Mouse (Mus musculus) midbrain, embryonic 14.5 days (tissue): Measurements from ENCODE around the gene Msx3. TPM values are rescaled to one million over a fixed set of nuclear protein-coding genes. Genes with fewer than 3 reads are reported as not detected.
A peak's percentile ranks its signal among the peaks of the same experiment; 100 is the strongest.

ENCODE experiments used
- ATAC-seq: fragments of 200-750 bp; cut with Nextera tagmentation; 2 replicates; pipeline ENCODE4 v1.8.0; 2017; ENCODE audit warnings: moderate number of reproducible peaks, moderate library complexity; ENCODE audit not compliant: low FRiP score, low TSS enrichment
- DNase-seq: peaks from one replicate; pipeline ENCODE4 v3.0.0-alpha.2; 2015
- H3K27ac ChIP-seq: fragments of 300-500 bp; sonication (generic); replicated peaks from 2 replicates; pipeline ENCODE4 v1.5.1; 2014; ENCODE audit warnings: mild to moderate bottlenecking, low read depth, low read length, moderate library complexity
- H3K27me3 ChIP-seq: fragments of 300-500 bp; sonication (generic); 2 replicates; pipeline ENCODE4 v1.6.1; 2014; ENCODE audit warnings: low read length, control low read depth, mixed read lengths; ENCODE audit not compliant: control insufficient read depth, insufficient read depth
- H3K36me3 ChIP-seq: fragments of 300-500 bp; sonication (generic); 2 replicates; pipeline ENCODE4 v1.6.1; 2014; ENCODE audit warnings: low read length, control low read depth; ENCODE audit not compliant: control insufficient read depth, insufficient read depth
- H3K4me1 ChIP-seq: fragments of 300-500 bp; sonication (generic); 2 replicates; pipeline ENCODE4 v1.6.1; 2014; ENCODE audit warnings: mild to moderate bottlenecking, antibody characterized with exemption, low read length, control low read depth; ENCODE audit not compliant: control insufficient read depth, insufficient read depth
- H3K4me2 ChIP-seq: fragments of 300-500 bp; sonication (generic); 2 replicates; pipeline ENCODE4 v1.6.1; 2014; ENCODE audit warnings: mild to moderate bottlenecking, low read length, moderate library complexity
- H3K4me3 ChIP-seq: fragments of 300-500 bp; sonication (generic); replicated peaks from 2 replicates; pipeline ENCODE4 v1.5.1; 2014; ENCODE audit warnings: low read depth, low read length
- H3K9ac ChIP-seq: fragments of 300-500 bp; sonication (generic); replicated peaks from 2 replicates; pipeline ENCODE4 v1.6.1; 2014; ENCODE audit warnings: mild to moderate bottlenecking, low read length, moderate library complexity
- H3K9me3 ChIP-seq: fragments of 300-500 bp; sonication (generic); 2 replicates; pipeline ENCODE4 v1.6.1; 2016; ENCODE audit warnings: low read length, control low read depth, mixed read lengths; ENCODE audit not compliant: control insufficient read depth
- WGBS: fragments of 180-500 bp; shearing (Covaris S2); extraction: QIAGEN DNeasy Blood & Tissue Kit; methylation state at CpG from one replicate; pipeline ENCODE4 v1.1.7; 2014; 5-methylcytosine and 5-hydroxymethylcytosine counted together
- polyA plus RNA-seq: library from polyadenylated mRNA; unstranded; fragments of >200 nt; fragmentation: Nextera tagmentation; extraction: Ambion mirVana; gene quantifications from 2 replicates; pipeline ENCODE4 v1.2.1, GENCODE M21; 2014

Gene Msx3
- polyA plus RNA-seq, 1 experiment from 2014 or later, result 5.8 TPM

DNA sequence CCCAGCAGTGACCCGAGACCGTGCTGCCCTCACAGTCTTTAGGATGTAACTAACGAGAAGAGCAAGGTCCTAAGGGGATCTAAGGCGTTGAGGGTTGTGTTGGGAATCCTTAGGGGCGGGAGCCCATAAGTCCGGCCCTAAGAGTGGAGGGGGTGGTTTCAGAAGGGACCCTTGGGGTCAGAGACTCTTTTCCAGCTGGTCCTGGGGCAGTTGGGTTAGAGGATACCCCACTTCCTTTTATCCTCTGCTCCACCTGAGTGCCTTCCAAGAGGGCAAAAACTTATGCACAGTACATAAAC lies 12.9 kb upstream of the Msx3 start:
- ATAC-seq, result no peak
- Histone ChIP-seq H3K27ac (no peak overlapping the region), H3K4me3 (peak overlapping the region; percentile 36)

DNA sequence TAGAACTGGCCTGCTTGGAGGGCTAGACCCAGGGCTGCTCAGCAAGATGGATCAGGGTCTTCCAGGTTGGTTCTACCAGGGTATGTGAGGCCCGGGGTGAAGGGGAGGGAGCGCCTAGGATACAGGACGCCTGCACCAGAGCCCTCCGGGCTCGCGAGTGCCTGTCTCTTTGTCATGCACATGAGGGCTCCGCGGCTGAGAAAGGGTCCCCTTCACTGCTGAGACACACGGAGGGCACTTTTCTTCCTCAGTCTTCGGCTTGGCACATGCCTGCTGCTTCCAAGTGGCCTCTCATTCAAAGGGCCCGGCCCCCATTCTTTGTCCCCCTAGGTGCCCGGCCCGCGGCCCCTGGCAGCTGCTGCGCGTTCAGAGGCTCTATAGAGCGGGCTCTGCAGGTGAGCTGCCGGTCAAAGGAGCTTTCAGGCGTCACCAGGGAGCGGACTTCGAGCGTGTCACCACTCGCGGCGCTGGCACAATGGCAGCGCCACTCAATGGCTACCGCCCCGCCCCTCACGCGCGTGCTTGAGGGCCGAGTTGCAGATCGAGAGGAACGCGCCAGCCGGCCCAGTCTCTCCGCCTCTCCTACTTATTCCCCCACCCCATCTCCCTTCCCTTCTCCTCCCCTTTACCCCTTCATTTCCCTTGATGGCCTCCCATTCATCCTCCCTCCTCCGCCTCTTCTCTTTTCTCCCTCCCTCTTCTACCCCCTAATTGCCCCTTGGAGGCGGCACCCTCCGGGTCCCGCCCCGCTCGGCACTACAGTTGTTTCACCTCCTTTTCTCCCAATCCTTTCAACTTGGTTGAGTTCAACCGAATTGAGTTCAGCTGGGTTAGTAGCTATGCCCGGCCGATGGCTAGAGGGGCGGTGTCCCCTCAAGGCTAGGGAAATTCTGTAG lies 12.3 kb upstream of the Msx3 start:
- Histone ChIP-seq H3K27ac (peak overlapping the region; percentile 47), H3K4me2 (peak overlapping the region; percentile 78), H3K4me1 (peaks cover 51% of the 10 kb centered on the region), H3K27me3 (peaks cover 59% of the 10 kb centered on the region), H3K36me3 (no peaks in the 10 kb centered on the region), H3K9me3 (no peaks in the 10 kb centered on the region), H3K9ac (peak overlapping the region; percentile 49), H3K4me3 (peak overlapping the region; percentile 36)
- peak; percentile 89 for DNase-seq
- WGBS, result under 1% methylated on average over 47 of the region's 47 CpGs
- ATAC-seq, result peak; percentile 60

More for the DNA sequence above, 12.9 kb upstream of the Msx3 start:
- DNase-seq, result no peak
- Histone ChIP-seq H3K9ac (no peak overlapping the region), H3K4me1 (peaks cover 50% of the 10 kb centered on the region), H3K9me3 (no peaks in the 10 kb centered on the region), H3K36me3 (no peaks in the 10 kb centered on the region), H3K4me2 (peak overlapping the region; percentile 78), H3K27me3 (peaks cover 55% of the 10 kb centered on the region)
- 1% methylated on average over 6 of the region's 6 CpGs for WGBS

- no peak for ATAC-seq
- H3K4me3 ChIP-seq, result no peak overlapping the region
- H3K27ac ChIP-seq, result no peak overlapping the region
- no peaks in the 10 kb centered on the region for H3K9me3 ChIP-seq
- peaks cover 57% of the 10 kb centered on the region for H3K27me3 ChIP-seq
- H3K4me2 ChIP-seq, result no peak overlapping the region
- no peak overlapping the region for H3K9ac ChIP-seq
- peaks cover 51% of the 10 kb centered on the region for H3K4me1 ChIP-seq
- 6% methylated on average over 4 of the region's 4 CpGs for WGBS
- no peaks in the 10 kb centered on the region for H3K36me3 ChIP-seq
- DNase-seq, result peak; percentile 69
These were observed 10.7 kb upstream of the Msx3 start for GRCm38 (mm10) chr7:140059601-140060000.

GRCm38 (mm10) chr7:140058528-140058927 lies 9.6 kb upstream of the Msx3 start:
- WGBS, result 5% methylated on average over 7 of the region's 7 CpGs
- ATAC-seq (no peak), DNase-seq (no peak)
- Histone ChIP-seq H3K36me3 (no peaks in the 10 kb centered on the region), H3K4me3 (peak overlapping the region; percentile 43), H3K4me2 (peak overlapping the region; percentile 80), H3K4me1 (peaks cover 51% of the 10 kb centered on the region), H3K9me3 (no peaks in the 10 kb centered on the region), H3K27me3 (peaks cover 57% of the 10 kb centered on the region), H3K9ac (peak overlapping the region; percentile 82), H3K27ac (peak overlapping the region; percentile 89)

- H3K4me3 ChIP-seq, result peak overlapping the region; percentile 43
- H3K36me3 ChIP-seq, result no peaks in the 10 kb centered on the region
- peak overlapping the region; percentile 82 for H3K9ac ChIP-seq
- WGBS, result 1% methylated on average over 53 of the region's 53 CpGs
- DNase-seq (peak; percentile 90), ATAC-seq (peak; percentile 76)
- peaks cover 51% of the 10 kb centered on the region for H3K4me1 ChIP-seq
- peaks cover 58% of the 10 kb centered on the region for H3K27me3 ChIP-seq
- H3K4me2 ChIP-seq, result peak overlapping the region; percentile 80
- H3K27ac ChIP-seq, result peak overlapping the region; percentile 89
- H3K9me3 ChIP-seq, result no peaks in the 10 kb centered on the region
These were observed 8.8 kb upstream of the Msx3 start for GRCm38 (mm10) chr7:140057413-140058407.

DNA sequence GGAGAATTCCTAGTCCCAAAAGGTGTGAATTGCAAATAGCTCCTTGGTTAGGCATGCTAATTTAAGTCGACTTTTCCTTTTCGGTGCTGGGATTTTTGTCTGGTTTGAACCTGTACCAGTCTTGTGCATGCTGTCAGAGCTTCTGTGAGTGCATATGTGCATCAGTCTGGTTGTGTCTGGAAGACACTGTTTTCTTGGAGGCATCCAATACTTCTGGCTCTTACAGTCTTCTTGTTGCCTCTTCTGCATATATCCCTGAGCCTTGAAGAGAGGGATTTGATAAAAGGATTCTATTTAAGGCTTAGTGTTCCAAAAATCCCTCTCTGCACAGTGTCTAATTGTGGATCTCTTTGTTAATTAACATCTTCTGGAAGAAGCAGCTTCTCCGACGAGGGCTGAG lies 5.2 kb upstream of the Msx3 start:
- DNase-seq, result no peak
- 81% methylated on average over 4 of the region's 4 CpGs for WGBS

DNA sequence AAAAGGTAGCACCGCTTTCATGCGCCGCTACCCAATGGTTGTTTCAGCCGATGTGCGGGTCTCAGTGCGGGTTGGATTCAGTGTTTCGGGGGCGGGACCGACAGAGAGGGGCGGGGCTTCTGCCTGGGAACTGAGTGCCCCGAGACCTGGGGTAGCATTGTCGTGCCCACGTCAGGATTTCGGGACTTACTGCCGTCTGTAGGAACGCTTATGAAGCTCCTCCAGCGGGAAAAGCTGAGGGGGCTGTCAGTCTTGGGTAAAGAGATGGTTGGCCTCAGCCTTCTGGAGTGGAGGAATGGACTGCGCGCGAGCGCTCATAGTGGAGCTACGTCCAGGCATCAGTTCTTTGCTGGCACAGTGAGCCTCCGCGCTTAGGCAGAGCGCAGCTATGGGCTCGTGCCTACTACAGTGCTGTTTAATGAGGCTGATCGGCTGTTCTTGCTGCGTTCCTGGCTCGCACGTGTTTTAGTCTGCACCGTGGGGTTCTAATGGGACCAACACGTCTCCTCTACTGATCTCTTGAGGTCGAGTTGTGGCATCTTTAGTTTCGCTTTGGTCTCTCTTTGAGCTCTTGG lies 313 bp upstream of the Msx3 start:
- DNase-seq (peak; percentile 74), ATAC-seq (no peak; the same call in 1 of the 2 replicates)
- H3K4me1 ChIP-seq, result peaks cover 19% of the 10 kb centered on the region; the same call in 1 of the 2 replicates
- peak overlapping the region; percentile 53 for H3K4me2 ChIP-seq
- WGBS, result under 1% methylated on average over 34 of the region's 34 CpGs
- H3K27me3 ChIP-seq, result peaks cover 100% of the 10 kb centered on the region
- no peak overlapping the region for H3K27ac ChIP-seq
- H3K9ac ChIP-seq, result no peak overlapping the region
- H3K9me3 ChIP-seq, result no peaks in the 10 kb centered on the region
- H3K36me3 ChIP-seq, result no peaks in the 10 kb centered on the region
- peak overlapping the region; percentile 34 for H3K4me3 ChIP-seq

More for the DNA sequence above, 5.2 kb upstream of the Msx3 start:
- peaks cover 27% of the 10 kb centered on the region for H3K4me1 ChIP-seq
- no peaks in the 10 kb centered on the region for H3K36me3 ChIP-seq
- H3K4me3 ChIP-seq, result no peak overlapping the region
- no peak overlapping the region for H3K9ac ChIP-seq
- H3K4me2 ChIP-seq, result no peak overlapping the region
- ATAC-seq, result no peak
- H3K27me3 ChIP-seq, result peaks cover 78% of the 10 kb centered on the region
- H3K9me3 ChIP-seq, result no peaks in the 10 kb centered on the region
- H3K27ac ChIP-seq, result no peak overlapping the region

- peak; percentile 61 for DNase-seq
- H3K36me3 ChIP-seq, result no peaks in the 10 kb centered on the region
- H3K9me3 ChIP-seq, result no peaks in the 10 kb centered on the region
- H3K4me2 ChIP-seq, result peak overlapping the region; percentile 53
- peaks cover 19% of the 10 kb centered on the region; the same call in 1 of the 2 replicates for H3K4me1 ChIP-seq
- no peak overlapping the region; the same call in 1 of the 2 replicates for H3K9ac ChIP-seq
- H3K27me3 ChIP-seq, result peaks cover 90% of the 10 kb centered on the region
- H3K27ac ChIP-seq, result no peak overlapping the region
- under 1% methylated on average over 33 of the region's 33 CpGs for WGBS
- no peak for ATAC-seq
- H3K4me3 ChIP-seq, result peak overlapping the region; percentile 34
These were observed 1.0 kb downstream of the Msx3 start for GRCm38 (mm10) chr7:140047811-140048311.
